Mouse (Mus musculus): ENCODE results near the gene Ppm1n.

- TF ChIP-seq CTCF (IDR thresholded peaks at IDR 0.05; ENCODE audit: control insufficient read depth, insufficient read depth, insufficient read length): no peak
- no peak for TF ChIP-seq MAX (IDR thresholded peaks at IDR 0.05)
- TF ChIP-seq MYOD1 (IDR thresholded peaks at IDR 0.05; ENCODE audit: control insufficient read depth, insufficient read length, low read depth): no peak
- no peak for TF ChIP-seq MYOG (IDR thresholded peaks at IDR 0.05; ENCODE audit: control insufficient read depth, extremely low read depth, insufficient read length)
- no peak for TF ChIP-seq USF1 (IDR thresholded peaks at IDR 0.05; ENCODE audit: low read depth)
These were observed 48.0 kb downstream of the Ppm1n start for GRCm38 (mm10) chr7:19231849-19232248.

Data from C2C12 (cell line).